Mouse (Mus musculus): ENCODE measurements around the gene Ankrd52. TPM values are rescaled to one million over a fixed set of nuclear protein-coding genes. Genes with fewer than 3 reads are reported as not detected.
"Not testable (repeated sequence)": the region's sequence is repeated elsewhere in the genome, so short reads cannot be mapped to it uniquely, and the experiment has no call there.

The Ankrd52 gene
- 12.2 and 13.4 TPM in 2 replicates for polyA plus RNA-seq (2014; fragmentation: Nextera tagmentation; extraction: Ambion mirVana)

- under 1% methylated on average over 54 of the region's 73 CpGs for WGBS
- H3K9me3 ChIP-seq (ENCODE audit: control insufficient read depth, low read length): no peaks in the 10 kb centered on the region
- H3K9ac ChIP-seq (ENCODE audit: low read depth, low read length): peak within 1 kb of the TSS; percentile 87
- peaks cover 26% of the 10 kb centered on the region for H3K4me1 ChIP-seq (replicated peaks; ENCODE audit: control insufficient read depth, insufficient read depth, low read length)
- peak within 1 kb of the TSS; percentile 82 for H3K4me3 ChIP-seq (ENCODE audit: low read depth, low read length)
- H3K36me3 ChIP-seq (ENCODE audit: control insufficient read depth, insufficient read depth, low read length): peaks cover 13% of the 10 kb centered on the region
- ATAC-seq (replicated peaks; ENCODE audit: low FRiP score): peak; percentile 91
- DNase-seq (ENCODE audit: low spot score): peak; percentile 86
- H3K27ac ChIP-seq (ENCODE audit: low read depth, low read length): peak within 1 kb of the TSS; percentile 88
- H3K27me3 ChIP-seq (replicated peaks; ENCODE audit: control insufficient read depth, insufficient read depth, low read length): no peaks in the 10 kb centered on the region
- peak within 1 kb of the TSS; percentile 84 for H3K4me2 ChIP-seq
These were observed at the start of gene Ankrd52 for GRCm38 (mm10) chr10:128376455-128377211. TSS of gene Ankrd52 (plus strand) at chr10:128377115.

- Histone ChIP-seq H3K4me2 (no peak overlapping the region), H3K36me3 (ENCODE audit: control insufficient read depth, insufficient read depth, low read length) (peaks cover 25% of the 10 kb centered on the region)
These were observed 49.3 kb upstream of the Ankrd52 start for GRCm38 (mm10) chr10:128327610-128328009.

GRCm38 (mm10) chr10:128332358-128333249 is 44.3 kb upstream of the Ankrd52 start:
- not testable (repeated sequence) for H3K4me3 ChIP-seq (ENCODE audit: low read depth, low read length); H3K9me3 ChIP-seq (ENCODE audit: control insufficient read depth, low read length); H3K27ac ChIP-seq (ENCODE audit: low read depth, low read length); H3K36me3 ChIP-seq (ENCODE audit: control insufficient read depth, insufficient read depth, low read length); H3K9ac ChIP-seq (ENCODE audit: low read depth, low read length); H3K4me2 ChIP-seq; ATAC-seq (replicated peaks; ENCODE audit: low FRiP score); DNase-seq (ENCODE audit: low spot score); H3K27me3 ChIP-seq (replicated peaks; ENCODE audit: control insufficient read depth, insufficient read depth, low read length)
- WGBS: 71% methylated on average over 6 of the region's 6 CpGs
- peaks cover 25% of the 10 kb centered on the region for H3K4me1 ChIP-seq (replicated peaks; ENCODE audit: control insufficient read depth, insufficient read depth, low read length)

More at GRCm38 (mm10) chr10:128327610-128328009, 49.3 kb upstream of the Ankrd52 start:
- Histone ChIP-seq H3K4me3 (ENCODE audit: low read depth, low read length) (no peak overlapping the region), H3K27me3 (replicated peaks; ENCODE audit: control insufficient read depth, insufficient read depth, low read length) (no peaks in the 10 kb centered on the region), H3K9me3 (ENCODE audit: control insufficient read depth, low read length) (no peaks in the 10 kb centered on the region), H3K9ac (ENCODE audit: low read depth, low read length) (no peak overlapping the region), H3K4me1 (replicated peaks; ENCODE audit: control insufficient read depth, insufficient read depth, low read length) (peaks cover 13% of the 10 kb centered on the region), H3K27ac (ENCODE audit: low read depth, low read length) (no peak overlapping the region)
- ATAC-seq (replicated peaks; ENCODE audit: low FRiP score) (no peak), DNase-seq (ENCODE audit: low spot score) (no peak)
- 87% methylated on average over 10 of the region's 10 CpGs for WGBS

DNA sequence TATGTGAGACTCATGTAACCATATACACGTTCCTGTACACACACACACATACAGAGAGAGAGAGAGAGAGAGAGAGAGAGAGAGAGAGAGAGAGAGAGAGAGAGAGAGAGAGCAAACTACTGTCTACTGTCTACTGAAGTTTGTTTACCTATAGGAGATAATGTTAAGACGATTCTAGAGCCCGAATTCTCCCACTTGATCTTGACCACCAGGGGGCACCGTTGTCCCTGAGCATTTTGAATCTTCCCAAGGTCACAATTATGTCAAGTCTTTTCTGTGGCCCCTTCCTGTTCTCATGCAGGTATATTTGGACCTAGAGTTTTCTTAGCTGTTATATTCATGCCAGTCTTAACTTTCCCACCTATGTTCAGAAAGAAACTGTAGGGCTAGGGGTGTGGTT is 41.3 kb upstream of the Ankrd52 start:
- Histone ChIP-seq H3K9me3 (ENCODE audit: control insufficient read depth, low read length) (no peaks in the 10 kb centered on the region), H3K27me3 (replicated peaks; ENCODE audit: control insufficient read depth, insufficient read depth, low read length) (no peaks in the 10 kb centered on the region), H3K4me3 (ENCODE audit: low read depth, low read length) (no peak overlapping the region), H3K36me3 (ENCODE audit: control insufficient read depth, insufficient read depth, low read length) (0 out of 2 replicates have a peak, but pooled peaks cover 3% of the 10 kb centered on the region), H3K4me1 (replicated peaks; ENCODE audit: control insufficient read depth, insufficient read depth, low read length) (peaks cover 44% of the 10 kb centered on the region), H3K27ac (ENCODE audit: low read depth, low read length) (peak overlapping the region; percentile 78), H3K4me2 (peak overlapping the region; percentile 82), H3K9ac (ENCODE audit: low read depth, low read length) (no peak overlapping the region; the same call in 1 of the 2 replicates)
- 2% methylated on average over 4 of the region's 4 CpGs for WGBS
- DNase-seq (ENCODE audit: low spot score) (peak; percentile 57), ATAC-seq (replicated peaks; ENCODE audit: low FRiP score) (no peak)

DNA sequence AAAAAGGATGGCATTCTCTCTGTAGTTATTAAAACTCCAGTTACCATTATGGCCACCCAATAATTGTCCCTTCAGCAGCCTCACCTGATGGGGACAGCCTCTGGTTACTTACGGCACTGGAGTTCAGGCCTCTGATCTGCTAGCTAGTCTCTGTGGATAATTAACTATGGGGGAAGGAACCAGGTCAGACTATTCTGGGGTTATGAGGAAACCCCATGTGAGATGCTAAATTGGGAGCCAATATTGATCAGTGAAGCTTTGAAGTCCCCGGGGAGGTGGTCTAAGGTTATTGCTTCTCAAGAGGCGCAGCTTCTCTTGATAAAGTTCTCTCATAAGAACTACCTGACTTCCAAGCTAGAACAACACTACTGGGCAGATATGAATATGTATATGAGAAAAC is 40.7 kb upstream of the Ankrd52 start:
- no peak for DNase-seq (ENCODE audit: low spot score)
- ATAC-seq (replicated peaks; ENCODE audit: low FRiP score): no peak
- peaks cover 46% of the 10 kb centered on the region for H3K4me1 ChIP-seq (replicated peaks; ENCODE audit: control insufficient read depth, insufficient read depth, low read length)
- no peaks in the 10 kb centered on the region for H3K9me3 ChIP-seq (ENCODE audit: control insufficient read depth, low read length)
- H3K9ac ChIP-seq (ENCODE audit: low read depth, low read length): peak overlapping the region; percentile 30; the same call in 1 of the 2 replicates
- H3K27ac ChIP-seq (ENCODE audit: low read depth, low read length): peak overlapping the region; percentile 78
- H3K27me3 ChIP-seq (replicated peaks; ENCODE audit: control insufficient read depth, insufficient read depth, low read length): no peaks in the 10 kb centered on the region
- peak overlapping the region; percentile 82 for H3K4me2 ChIP-seq
- H3K4me3 ChIP-seq (ENCODE audit: low read depth, low read length): peak overlapping the region; percentile 75
- 0 out of 2 replicates have a peak, but pooled peaks cover 3% of the 10 kb centered on the region for H3K36me3 ChIP-seq (ENCODE audit: control insufficient read depth, insufficient read depth, low read length)
- 77% methylated on average over 3 of the region's 3 CpGs for WGBS

GRCm38 (mm10) chr10:128336597-128336996 is 40.3 kb upstream of the Ankrd52 start:
- H3K4me1 ChIP-seq (replicated peaks; ENCODE audit: control insufficient read depth, insufficient read depth, low read length): peaks cover 50% of the 10 kb centered on the region
- H3K9me3 ChIP-seq (ENCODE audit: control insufficient read depth, low read length): no peaks in the 10 kb centered on the region
- peak overlapping the region; percentile 57 for H3K9ac ChIP-seq (ENCODE audit: low read depth, low read length)
- peak overlapping the region; percentile 78 for H3K27ac ChIP-seq (ENCODE audit: low read depth, low read length)
- DNase-seq (ENCODE audit: low spot score): no peak
- no peaks in the 10 kb centered on the region for H3K27me3 ChIP-seq (replicated peaks; ENCODE audit: control insufficient read depth, insufficient read depth, low read length)
- WGBS: 61% methylated on average over 3 of the region's 3 CpGs
- peak; percentile 50 for ATAC-seq (replicated peaks; ENCODE audit: low FRiP score)
- 0 out of 2 replicates have a peak, but pooled peaks cover 3% of the 10 kb centered on the region for H3K36me3 ChIP-seq (ENCODE audit: control insufficient read depth, insufficient read depth, low read length)
- H3K4me2 ChIP-seq: peak overlapping the region; percentile 82
- H3K4me3 ChIP-seq (ENCODE audit: low read depth, low read length): peak overlapping the region; percentile 75

- peak within 1 kb of the TSS; percentile 82 for H3K4me2 ChIP-seq
- peak within 1 kb of the TSS; percentile 73 for H3K9ac ChIP-seq (ENCODE audit: low read depth, low read length)
- 1% methylated on average over 61 of the region's 61 CpGs for WGBS
- peak; percentile 93 for ATAC-seq (replicated peaks; ENCODE audit: low FRiP score)
- peak within 1 kb of the TSS; percentile 78 for H3K27ac ChIP-seq (ENCODE audit: low read depth, low read length)
- peak within 1 kb of the TSS; percentile 75 for H3K4me3 ChIP-seq (ENCODE audit: low read depth, low read length)
- H3K9me3 ChIP-seq (ENCODE audit: control insufficient read depth, low read length): no peaks in the 10 kb centered on the region
- H3K27me3 ChIP-seq (replicated peaks; ENCODE audit: control insufficient read depth, insufficient read depth, low read length): no peaks in the 10 kb centered on the region
- 0 out of 2 replicates have a peak, but pooled peaks cover 3% of the 10 kb centered on the region for H3K36me3 ChIP-seq (ENCODE audit: control insufficient read depth, insufficient read depth, low read length)
- peaks cover 53% of the 10 kb centered on the region for H3K4me1 ChIP-seq (replicated peaks; ENCODE audit: control insufficient read depth, insufficient read depth, low read length)
- peak; percentile 97 for DNase-seq (ENCODE audit: low spot score)
These were observed 39.4 kb upstream of the Ankrd52 start, which contains the start of gene Cs for GRCm38 (mm10) chr10:128337306-128338181. TSS of gene Cs (plus strand) at chr10:128337734.
